Mouse (Mus musculus) bone marrow, adult 2 months (tissue): ENCODE data around the gene Dusp13. TPM values are rescaled to one million over a fixed set of nuclear protein-coding genes. Genes with fewer than 3 reads are reported as not detected.

ENCODE experiments used
- H3K27ac ChIP-seq: fragments of 200-500 bp; 2 replicates; pipeline ENCODE4 v1.5.1; 2012; ENCODE audit warnings: low read depth, mild to moderate bottlenecking, control low read depth, inconsistent platforms, low read length; ENCODE audit not compliant: control insufficient read depth, poor library complexity, insufficient read depth
- H3K4me1 ChIP-seq: fragments of 200-500 bp; 2 replicates; pipeline ENCODE4 v1.6.1; 2011; ENCODE audit warnings: low read length; ENCODE audit not compliant: control insufficient read depth, insufficient read depth
- H3K4me3 ChIP-seq: fragments of 200-500 bp; replicated peaks from 2 replicates; pipeline ENCODE3; 2011; ENCODE audit warnings: mild to moderate bottlenecking, low read depth, low read length, control low read depth; ENCODE audit not compliant: control insufficient read depth
- CTCF ChIP-seq: fragments of 200-500 bp; IDR thresholded peaks from 2 replicates; pipeline ENCODE4 v1.5.1; 2011; ENCODE audit warnings: low read length, control low read depth; ENCODE audit not compliant: control insufficient read depth, insufficient read depth
- POLR2A ChIP-seq: fragments of 200-500 bp; IDR thresholded peaks from 2 replicates; pipeline ENCODE4 v1.6.1; 2011; ENCODE audit warnings: low read depth, mild to moderate bottlenecking, control low read depth, low read length, borderline replicate concordance; ENCODE audit not compliant: control insufficient read depth
- WGBS: fragments of 180-500 bp; shearing (Covaris S2); methylation state at CpG from one replicate; pipeline ENCODE4 v1.1.7; 2018; 5-methylcytosine and 5-hydroxymethylcytosine counted together
- polyA plus RNA-seq: library from polyadenylated mRNA; stranded (reverse); fragments of >200 nt; gene quantifications from 2 replicates; pipeline ENCODE4 v1.2.4, GENCODE M21; 2011; ENCODE audit warnings: low replicate concordance; ENCODE audit not compliant: missing spikeins, insufficient read depth, insufficient read length

Dusp13 gene
- polyA plus RNA-seq, 1 experiment = not detected

DNA sequence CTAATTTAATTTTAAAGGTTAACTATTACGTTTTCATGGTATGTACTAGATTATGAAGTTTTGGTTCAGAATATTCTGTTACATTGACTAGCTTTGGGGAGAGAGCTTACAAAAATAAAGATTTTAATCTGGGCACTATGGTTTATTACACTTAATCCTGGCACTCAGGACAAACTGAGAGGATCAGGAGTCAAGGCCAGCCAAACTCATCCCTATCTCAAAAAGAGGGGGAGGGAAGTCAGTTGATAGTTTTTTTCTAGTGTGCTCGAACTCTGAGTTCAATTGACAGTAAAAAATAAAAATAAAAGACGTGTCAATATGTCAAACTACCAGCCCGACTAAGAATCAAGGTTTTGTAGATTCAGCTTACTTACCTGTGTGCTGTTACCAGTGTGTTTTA, 2.4 kb upstream of the Dusp13 start:
- no peaks in the 10 kb centered on the region; the same call in 1 of the 2 replicates for H3K4me1 ChIP-seq
- 78% methylated on average over 4 of the region's 4 CpGs for WGBS
- TF ChIP-seq CTCF (no peak), POLR2A (no peak)

DNA sequence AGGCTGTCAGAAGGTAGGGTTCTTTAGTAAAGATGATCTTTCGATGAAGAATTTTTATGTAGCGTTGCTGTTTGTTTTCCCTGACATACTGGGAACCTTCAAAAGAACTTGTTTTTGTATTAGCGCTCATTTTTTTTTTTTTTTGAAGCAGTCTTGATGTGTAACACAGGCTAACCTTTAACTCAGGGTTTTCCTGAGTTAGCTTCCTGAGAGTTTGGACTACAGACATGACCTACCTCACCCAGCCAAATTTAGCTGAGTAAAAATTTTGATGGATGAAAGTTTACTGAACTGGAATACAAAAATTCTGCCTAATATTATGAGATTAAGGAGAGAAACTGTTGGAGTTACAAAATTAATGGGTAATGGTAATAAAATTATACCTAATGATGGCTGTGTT, 1.4 kb upstream of the Dusp13 start:
- 94% methylated on average over 3 of the region's 3 CpGs for WGBS

More for the DNA sequence above, 2.4 kb upstream of the Dusp13 start:
- no peak overlapping the region for H3K27ac ChIP-seq
- no peak overlapping the region for H3K4me3 ChIP-seq

DNA sequence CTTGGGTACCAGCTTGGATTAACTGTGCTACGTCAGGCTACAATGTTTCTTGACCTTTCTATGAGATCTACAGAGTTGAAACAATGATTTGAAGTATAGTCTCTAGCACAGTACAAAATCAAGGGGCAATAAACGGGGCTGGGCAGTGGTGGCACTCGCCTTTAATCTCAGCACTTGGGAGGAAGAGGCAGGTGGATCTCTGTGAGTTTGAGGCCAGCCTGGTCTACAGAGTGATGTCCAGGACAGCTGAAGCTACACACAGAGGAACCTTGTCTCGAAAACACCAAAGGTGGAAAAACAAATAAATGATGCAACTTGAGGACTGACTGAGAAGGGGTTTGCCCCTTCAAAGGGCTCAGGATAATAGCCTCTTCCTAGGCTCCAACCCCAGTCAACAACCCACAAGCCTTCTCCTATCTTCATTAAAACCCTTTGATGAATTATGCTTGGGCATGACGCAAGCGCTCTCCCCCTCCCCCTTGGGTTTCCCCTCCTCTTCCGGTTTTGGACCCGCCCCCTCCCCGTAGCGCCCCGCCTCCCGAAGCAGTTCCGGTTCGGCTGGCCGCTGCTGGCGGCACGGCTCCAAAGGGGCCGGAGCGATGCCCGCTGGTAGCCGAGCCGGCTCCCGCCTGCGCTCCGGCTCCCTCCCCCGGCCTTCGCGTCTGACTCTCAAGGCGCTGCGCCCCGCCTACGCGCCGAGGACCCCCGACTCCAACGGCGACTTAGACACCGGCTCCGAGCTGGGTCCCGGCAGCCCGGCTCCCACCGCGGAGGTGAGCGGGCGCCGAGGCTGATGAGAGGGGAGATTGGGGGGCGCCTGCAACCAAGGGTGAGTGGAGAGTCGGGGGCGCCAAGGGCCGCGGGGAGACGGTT, 737 bp downstream of the Dusp13 start, which contains the start of gene Samd8:
Gene Samd8 (plus strand): TSS at position 524 of the 873 bp plus-strand sequence.
- WGBS = 6% methylated on average over 52 of the region's 52 CpGs
- Histone ChIP-seq H3K4me1 (no peaks in the 10 kb centered on the region; the same call in 1 of the 2 replicates), H3K27ac (peak within 1 kb of the TSS; percentile 88), H3K4me3 (peak within 1 kb of the TSS; percentile 83)
- no peak for TF ChIP-seq CTCF
- TF ChIP-seq POLR2A = peak; percentile 68; the same call in 1 of the 2 replicates

More for the DNA sequence above, 1.4 kb upstream of the Dusp13 start:
- Histone ChIP-seq H3K27ac (no peak overlapping the region), H3K4me3 (no peak overlapping the region), H3K4me1 (no peaks in the 10 kb centered on the region; the same call in 1 of the 2 replicates)
- no peak for TF ChIP-seq POLR2A
- no peak for TF ChIP-seq CTCF

DNA sequence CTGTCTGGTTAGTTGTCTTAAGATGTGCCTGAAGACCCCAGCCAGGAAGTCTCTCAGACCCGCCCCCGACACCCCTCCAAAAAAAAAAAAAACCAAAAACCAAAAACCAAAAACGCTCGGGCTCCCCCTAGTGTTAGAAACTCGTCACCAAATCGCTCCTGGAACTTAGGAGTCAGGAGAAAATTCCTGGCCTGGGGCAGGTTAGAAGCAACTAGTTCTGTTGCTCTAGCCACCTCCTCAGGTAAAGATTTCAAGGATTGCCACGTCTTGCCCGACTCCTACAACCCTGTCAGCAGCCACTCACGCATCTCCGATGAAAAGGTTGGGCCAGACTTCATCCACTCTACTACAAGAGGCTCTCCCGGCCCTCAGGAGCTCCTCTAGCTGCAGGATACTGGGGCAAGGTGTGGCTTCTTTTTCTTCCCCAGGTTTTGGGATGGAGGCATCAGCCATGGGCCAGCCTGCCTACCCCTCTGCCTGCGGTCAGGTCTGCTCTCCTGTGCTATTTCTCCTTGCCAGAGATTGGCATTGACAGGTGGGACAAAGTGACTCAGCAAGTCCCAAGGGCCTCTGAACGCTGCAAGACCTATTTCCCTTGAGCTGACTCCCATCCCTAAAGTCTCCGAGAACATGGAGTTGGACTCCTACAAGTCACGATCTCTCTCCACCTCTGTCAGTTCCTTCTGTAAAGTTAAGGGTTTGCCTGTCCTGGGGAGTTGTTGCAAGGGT, 2.7 kb downstream of the Dusp13 start:
- no peak for TF ChIP-seq POLR2A
- no peak for TF ChIP-seq CTCF
- Histone ChIP-seq H3K27ac (no peak overlapping the region), H3K4me3 (no peak overlapping the region), H3K4me1 (peaks cover 3% of the 10 kb centered on the region; the same call in 1 of the 2 replicates)
- 44% methylated on average over 15 of the region's 15 CpGs for WGBS

DNA sequence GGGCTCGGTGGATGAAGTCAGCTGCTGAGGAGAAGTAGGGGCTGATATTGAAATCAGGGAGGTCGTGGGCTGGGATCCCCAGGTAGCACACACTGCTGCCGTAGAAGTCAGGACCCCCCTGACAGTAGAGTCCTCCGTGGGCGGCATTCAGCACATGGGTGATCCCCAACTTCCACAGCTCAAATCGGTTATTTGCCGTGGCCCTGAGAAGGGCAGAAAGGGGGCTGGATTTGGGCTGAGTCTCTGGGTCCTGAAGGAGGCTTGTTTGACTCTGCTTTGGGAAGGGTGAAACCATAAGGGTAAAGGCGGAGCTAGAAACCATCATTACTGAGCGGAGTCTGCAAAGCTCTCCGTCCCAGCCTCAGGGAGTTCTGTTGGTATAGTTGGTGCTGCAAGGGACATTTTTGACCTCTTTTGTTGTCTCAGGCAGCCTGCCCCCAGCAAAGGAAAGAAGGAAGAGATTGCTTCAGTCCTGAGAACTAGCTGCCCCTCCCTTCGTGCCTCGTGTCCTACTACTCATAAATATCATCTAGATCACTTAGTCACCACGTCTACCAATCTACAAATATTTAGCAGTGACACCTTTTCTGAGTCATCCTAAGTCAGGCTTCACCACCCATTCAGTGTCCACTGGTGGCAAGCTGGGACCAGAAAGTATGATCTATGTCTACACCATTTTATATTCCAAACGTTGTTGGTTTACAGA, 3.4 kb downstream of the Dusp13 start:
- WGBS = 59% methylated on average over 14 of the region's 14 CpGs
- H3K4me1 ChIP-seq = peaks cover 3% of the 10 kb centered on the region; the same call in 1 of the 2 replicates
- no peak overlapping the region for H3K4me3 ChIP-seq
- H3K27ac ChIP-seq = no peak overlapping the region
- TF ChIP-seq CTCF (no peak), POLR2A (no peak)

DNA sequence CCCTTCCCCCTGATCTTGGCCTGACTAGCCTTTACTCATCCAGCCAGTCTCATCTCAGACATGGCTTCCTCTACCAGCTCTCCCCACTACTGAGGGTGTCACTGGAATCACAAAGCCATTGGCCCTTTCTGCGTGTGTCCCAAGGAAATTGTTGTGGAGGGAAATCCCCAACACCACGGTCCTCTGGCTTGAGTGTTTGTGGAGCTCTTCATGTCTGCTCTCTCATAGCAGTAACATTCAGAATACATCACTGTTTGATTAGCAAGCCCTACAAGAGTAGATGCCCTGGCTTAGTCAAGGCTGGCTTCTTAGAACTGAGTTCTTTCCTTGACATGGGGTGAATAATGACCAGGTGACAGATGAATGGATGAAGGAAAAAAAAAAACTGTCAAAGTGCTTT, 4.1 kb downstream of the Dusp13 start:
- peaks cover 3% of the 10 kb centered on the region; the same call in 1 of the 2 replicates for H3K4me1 ChIP-seq
- no peak overlapping the region for H3K4me3 ChIP-seq
- TF ChIP-seq CTCF (no peak), POLR2A (no peak)
- WGBS = 62% methylated on average over 2 of the region's 2 CpGs
- no peak overlapping the region for H3K27ac ChIP-seq

DNA sequence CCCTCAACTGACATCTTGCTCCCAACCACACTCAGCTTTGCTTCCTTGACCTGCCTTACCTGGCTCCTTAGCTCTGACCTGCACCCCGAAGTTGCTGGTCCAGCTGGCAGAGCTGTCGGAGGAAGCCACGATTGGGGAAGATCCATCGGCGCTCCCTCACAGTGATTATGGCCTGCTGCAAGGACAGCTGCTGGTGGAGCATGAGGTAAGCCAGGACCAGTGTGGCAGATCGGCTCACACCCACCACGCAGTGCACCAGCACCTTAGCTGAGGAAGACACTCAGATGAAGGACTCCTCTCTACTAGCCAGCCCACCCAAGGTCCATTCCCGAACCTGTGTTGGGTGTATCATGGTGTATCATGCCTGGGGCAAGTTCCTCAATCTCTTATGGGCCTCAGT, 4.7 kb downstream of the Dusp13 start:
- H3K4me3 ChIP-seq = no peak overlapping the region
- H3K4me1 ChIP-seq = peaks cover 3% of the 10 kb centered on the region; the same call in 1 of the 2 replicates
- 82% methylated on average over 8 of the region's 8 CpGs for WGBS
- TF ChIP-seq CTCF (no peak), POLR2A (no peak)
- no peak overlapping the region for H3K27ac ChIP-seq
